Mouse (Mus musculus) c-Kit-positive CD71-positive TER-119-positive erythroid progenitor cells, embryonic 14.5 days (primary cell): ENCODE measurements around the gene Bmyc.
"Not testable (repeated sequence)": the region's sequence is repeated elsewhere in the genome, so short reads cannot be mapped to it uniquely, and the experiment has no call there.

Source experiments
- DNase-seq: peaks from one replicate; pipeline ENCODE4 v3.0.0-alpha.2; 2013; ENCODE audit warnings: low spot score

Bmyc gene

GRCm38 (mm10) chr2:25706643-25707481, at the start of gene Bmyc:
Gene Bmyc, plus strand, starts transcription at chr2:25706739.
- DNase-seq: peak; percentile 21

DNA sequence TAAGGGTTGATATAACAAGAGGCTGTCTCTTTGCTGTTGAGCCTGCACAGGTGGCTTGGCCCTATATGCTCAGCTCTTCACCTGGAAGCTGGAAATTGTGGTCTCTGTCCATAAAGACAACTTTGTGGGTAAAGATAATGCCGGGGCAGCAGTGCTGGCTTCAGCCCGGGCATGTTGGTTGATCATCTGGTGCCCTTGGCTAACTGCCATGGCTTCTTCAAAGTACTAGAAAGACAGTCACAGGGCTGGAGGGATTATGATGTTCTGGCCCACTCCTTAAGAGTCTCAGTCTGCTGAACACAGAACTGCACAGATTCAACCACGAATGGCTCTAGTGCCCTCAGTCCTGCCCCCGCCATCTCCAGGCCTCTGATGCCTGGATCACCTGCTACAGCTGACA, 49.3 kb upstream of the Bmyc start:
- no peak for DNase-seq

- DNase-seq: no peak
Measured at GRCm38 (mm10) chr2:25657652-25658051, 48.9 kb upstream of the Bmyc start, which contains the start of gene Lcn5. Gene Lcn5, plus strand, starts transcription at chr2:25657952.

DNA sequence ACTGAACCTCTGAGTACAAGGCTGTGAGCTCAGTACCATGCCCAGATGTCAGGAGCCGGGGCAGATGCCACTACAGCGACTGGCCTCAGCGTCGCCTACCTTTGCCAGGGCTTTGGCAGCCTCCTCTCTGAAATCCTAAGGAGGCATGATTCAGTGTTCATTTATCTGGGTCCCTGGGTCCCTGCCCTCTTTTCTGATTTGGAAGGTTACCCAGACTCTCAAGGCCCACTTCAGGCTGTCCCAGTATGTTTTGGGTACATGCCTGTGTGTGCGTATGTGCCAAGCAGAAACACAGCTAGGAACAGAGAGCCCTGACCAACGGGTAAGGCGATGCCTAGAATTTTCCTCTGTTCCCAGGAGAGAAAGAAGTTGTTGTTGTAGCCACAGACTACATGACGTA, 46.3 kb upstream of the Bmyc start:
- no peak for DNase-seq

DNA sequence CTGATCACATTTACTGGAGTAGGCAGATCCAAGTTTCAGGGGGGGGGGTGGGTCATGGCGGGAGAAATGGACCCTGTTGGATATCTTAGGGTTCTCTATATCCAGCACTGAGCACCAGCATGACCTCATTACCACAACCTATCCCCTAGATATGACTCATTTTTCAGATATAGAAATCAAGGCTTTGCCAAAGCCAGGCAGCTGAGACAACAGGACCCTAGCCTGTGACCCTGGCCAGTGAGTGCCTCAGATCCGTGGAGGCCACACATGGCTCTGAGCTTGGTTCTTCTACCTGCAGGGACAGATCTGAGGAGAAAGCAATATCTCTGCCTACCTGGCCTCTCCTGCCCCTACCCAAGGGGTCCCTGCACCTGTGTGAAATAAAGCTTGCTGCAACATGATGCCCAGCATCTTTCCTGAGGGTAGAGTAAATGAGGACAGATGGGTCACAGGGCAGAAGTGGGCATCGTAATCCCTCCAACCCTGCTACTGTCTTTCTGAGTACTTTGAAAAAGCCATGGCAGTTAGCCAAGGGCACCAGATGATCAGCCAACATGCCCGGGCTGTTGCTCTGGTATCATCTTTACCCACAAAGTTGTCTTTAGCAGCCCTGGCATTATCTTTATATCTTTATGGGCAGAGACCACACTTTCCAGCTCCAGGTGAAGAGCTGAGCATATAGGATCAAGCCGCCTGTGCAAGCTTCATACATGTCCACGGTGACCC, 45.1 kb upstream of the Bmyc start:
- no peak for DNase-seq

- peak; percentile 12 for DNase-seq
Measured at GRCm38 (mm10) chr2:25663511-25663910, 43.0 kb upstream of the Bmyc start.

DNA sequence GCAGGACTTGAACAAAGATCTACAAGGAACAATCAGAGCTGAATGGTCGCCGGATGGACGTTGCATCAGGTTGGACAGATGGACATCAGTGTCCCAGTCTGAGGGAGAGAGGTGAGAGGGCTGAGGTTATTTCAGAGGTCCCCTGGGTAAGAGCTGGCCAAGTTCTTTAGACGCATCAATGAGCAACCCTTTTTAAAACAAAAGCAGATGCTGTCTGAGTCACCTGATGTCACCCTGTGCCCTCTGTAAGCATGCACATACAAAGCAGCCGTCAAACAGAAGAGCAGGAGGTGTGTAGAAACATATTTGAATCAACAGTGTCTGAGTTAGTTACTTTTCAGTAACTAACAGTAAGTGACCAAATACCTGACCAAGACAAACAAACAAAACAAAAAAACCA, 42.4 kb upstream of the Bmyc start:
- DNase-seq: no peak

DNA sequence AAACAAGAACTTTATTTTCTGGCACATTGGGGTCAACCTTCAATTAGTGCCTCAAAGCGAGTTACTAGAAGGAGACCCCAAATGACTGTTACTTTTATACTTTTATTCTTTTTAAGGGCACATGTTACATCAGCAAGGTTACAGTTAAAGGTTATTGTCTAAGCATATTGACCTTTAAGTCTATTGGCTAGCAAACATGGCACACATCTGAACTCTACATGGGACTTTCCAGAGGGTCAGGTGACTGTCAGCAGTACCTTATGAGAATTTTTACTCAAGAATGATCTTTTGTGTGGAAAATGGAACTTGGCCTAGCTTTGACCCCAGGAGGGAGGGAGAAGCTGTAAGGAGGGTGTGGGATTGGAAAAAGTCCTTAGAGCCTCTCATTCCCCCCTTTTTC, 40.0 kb upstream of the Bmyc start:
- no peak for DNase-seq

- no peak for DNase-seq
Measured at GRCm38 (mm10) chr2:25676486-25676885, 30.1 kb upstream of the Bmyc start, which contains the start of gene Lcn6. Gene Lcn6, plus strand, starts transcription at chr2:25676786.

DNA sequence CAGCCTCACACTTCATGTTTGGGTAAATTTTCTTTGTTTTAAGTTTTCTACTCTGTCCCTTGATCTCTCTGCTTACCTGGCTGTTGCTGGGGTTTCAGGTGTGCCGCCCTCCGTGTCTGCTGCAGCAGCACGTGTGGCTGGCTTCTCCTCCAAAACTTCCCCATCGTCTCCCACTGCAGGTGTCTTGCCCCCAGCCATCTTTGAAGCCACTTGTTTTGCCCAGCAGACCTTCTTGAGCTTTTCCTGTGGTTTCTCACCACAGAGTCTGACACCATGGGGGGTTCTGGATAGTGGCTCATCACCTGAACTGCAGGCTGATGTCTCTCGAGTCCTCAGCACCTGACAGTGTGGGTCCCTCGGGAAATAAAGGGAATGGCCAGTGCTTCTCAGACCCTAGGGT, 27.0 kb upstream of the Bmyc start:
- no peak for DNase-seq

GRCm38 (mm10) chr2:25682426-25682825, 24.1 kb upstream of the Bmyc start, which contains the start of gene Lcn10:
Gene Lcn10, plus strand, starts transcription at chr2:25682726.
- no peak for DNase-seq

DNA sequence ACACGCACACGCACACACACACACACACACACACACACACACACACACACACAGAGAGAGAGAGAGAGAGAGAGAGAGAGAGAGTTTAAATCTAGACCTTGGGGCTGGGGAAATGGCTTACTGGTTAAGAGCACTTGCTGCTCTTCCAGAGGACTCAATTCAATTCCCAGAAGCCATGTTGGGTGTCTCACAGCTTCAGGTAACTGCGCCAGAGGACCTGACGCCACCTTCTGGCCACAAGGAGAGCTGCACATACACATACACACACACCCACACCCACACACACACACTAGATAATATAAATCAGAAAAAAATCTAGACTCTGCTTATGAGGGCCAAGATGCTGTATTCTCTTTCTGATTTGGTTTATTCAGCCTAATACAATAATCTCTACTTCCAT, 19.6 kb upstream of the Bmyc start:
- DNase-seq: no peak

GRCm38 (mm10) chr2:25694605-25695004, 11.9 kb upstream of the Bmyc start:
- peak; percentile 73 for DNase-seq

DNA sequence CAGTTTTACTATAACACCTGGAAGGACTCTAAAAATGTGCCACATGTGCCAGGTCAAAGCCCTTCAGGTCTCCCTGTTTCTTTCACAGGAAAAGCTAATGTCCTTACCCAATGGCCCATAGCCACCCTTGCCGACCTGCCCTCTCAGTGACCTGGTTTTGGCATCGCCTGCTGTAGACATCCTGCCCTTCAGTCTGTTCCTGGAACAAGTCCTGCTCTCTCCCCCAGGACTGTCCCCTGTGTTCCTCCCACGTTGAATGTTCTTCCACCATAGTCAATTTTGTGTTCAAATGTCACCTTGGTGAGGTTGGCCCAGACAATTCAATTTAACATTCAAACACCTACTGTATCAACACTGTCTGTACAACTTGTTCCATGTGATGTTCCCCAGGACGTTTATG, 9.6 kb upstream of the Bmyc start:
- DNase-seq: no peak

DNA sequence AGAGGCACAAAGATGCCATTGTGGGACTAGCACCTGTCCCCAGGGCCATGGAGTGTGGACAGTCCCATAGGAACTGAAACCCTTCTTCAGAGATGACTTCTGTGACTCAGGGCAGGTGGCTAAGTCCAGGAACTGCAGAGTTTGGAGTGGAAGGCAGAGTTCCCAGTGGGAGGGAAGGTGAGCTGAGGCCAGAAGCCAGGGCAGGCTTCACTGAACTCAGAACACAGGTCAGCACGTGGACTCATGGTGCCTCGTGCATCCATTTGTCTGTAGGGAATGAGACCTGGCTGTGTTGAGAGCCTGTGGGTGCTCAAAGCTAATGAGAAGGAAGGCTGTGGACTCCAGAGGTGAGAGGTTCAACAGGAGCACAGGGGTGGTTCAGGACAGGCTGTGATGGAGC, 7.8 kb upstream of the Bmyc start:
- no peak for DNase-seq

- not testable (repeated sequence) for DNase-seq
Measured at GRCm38 (mm10) chr2:25699743-25700142, 6.8 kb upstream of the Bmyc start, which contains the start of gene Obp2a. Gene Obp2a, plus strand, starts transcription at chr2:25700043.

- DNase-seq: no peak
Measured at GRCm38 (mm10) chr2:25701001-25701400, 5.5 kb upstream of the Bmyc start.

DNA sequence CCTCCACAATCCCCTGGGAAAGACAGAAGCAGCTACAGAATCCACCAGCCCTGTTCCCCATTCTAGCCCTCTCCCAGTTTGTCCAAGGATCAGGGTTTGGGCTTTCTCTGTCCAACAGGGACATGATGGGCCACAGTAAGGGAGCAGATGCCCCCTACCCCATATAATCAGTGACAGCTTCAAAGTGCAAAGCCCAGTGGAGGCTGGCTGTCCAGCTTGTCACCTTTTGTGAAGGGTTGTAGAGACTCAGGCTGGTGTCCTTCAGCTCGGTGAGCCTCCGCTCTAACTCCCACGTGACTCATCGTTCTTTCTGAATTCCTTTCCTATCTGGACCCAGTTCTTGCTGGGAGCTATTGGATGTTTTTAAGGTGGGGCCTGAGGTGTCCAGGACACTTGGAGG, 2.8 kb upstream of the Bmyc start:
- DNase-seq: no peak

- no peak for DNase-seq
Measured at GRCm38 (mm10) chr2:25708121-25708520, 1.6 kb downstream of the Bmyc start.

DNA sequence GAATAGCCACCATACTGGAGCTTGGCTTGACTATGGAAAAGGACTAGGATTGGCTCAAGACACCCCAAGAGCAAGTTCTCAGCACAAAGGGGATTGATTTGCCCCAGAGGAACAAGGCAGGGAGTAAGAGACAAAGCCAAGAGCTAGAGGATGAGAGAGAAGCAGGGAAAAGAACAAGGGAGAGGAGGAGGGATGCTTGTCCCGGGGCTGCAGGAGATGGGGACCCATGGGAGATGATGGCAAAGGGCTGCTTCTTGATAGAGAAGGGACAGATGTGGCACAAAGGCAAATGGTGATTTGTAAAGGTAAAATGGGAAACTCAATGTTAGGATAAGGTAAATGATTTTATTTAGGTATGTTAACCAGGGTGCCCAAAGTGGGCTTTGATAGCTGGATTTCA, 2.5 kb downstream of the Bmyc start:
- not testable (repeated sequence) for DNase-seq

DNA sequence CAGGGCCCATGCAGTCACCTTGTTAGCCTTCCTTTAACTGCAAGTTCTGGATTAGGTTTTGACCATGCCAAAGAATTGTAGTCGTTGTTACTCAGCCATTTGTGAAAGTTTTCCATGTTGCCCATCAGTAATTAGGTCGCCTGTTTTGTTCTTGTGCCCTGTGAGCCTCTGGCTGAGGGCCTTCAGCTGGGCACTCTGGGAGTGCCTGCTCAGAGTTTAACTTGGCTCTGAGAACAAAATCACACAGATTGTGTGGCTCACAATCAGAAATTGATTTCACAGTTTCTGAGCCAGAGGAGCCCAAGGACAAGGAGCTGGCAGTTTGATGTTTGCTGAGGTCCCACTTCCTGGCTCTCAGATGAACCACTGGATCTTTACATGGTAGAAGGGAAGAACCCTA, 3.3 kb downstream of the Bmyc start:
- DNase-seq: not testable (repeated sequence)

GRCm38 (mm10) chr2:25711641-25712040, 5.1 kb downstream of the Bmyc start:
- not testable (repeated sequence) for DNase-seq

GRCm38 (mm10) chr2:25717222-25717621, 10.7 kb downstream of the Bmyc start:
- no peak for DNase-seq
